Mouse (Mus musculus): ENCODE data around the gene Klhl29. TPM values are rescaled to one million over a fixed set of nuclear protein-coding genes. Genes with fewer than 3 reads are reported as not detected.

Gene Klhl29
- polyA plus RNA-seq, 1 experiment from 2014 or later = 3.4 TPM

DNA sequence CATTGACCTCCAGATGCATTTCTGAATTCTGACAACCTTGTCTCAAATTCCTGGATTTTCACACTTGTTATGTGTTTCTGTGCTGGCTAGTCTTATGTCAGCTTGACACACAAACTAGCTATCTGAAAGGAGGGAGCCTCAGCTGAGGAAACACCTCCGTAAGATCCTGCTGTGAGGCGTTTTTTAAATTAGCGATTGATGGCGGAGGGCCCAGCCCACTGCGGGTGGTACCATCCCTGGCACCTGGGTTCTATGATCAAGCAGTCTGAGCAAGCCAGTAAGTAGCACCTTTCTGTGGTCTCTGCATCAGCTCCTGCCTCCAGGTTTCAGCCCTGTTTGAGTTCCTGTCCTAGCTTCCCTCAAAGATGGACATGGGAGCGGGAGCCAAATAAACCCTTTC lies 131.6 kb downstream of the Klhl29 start:
- ATAC-seq (ENCODE audit: insufficient number of reproducible peaks, insufficient read depth, low FRiP score, low read depth) = no peak
- no peaks in the 10 kb centered on the region for H3K36me3 ChIP-seq (ENCODE audit: control insufficient read depth, insufficient read depth, low read length)
- no peak overlapping the region for H3K9ac ChIP-seq (replicated peaks; ENCODE audit: low read depth, low read length)
- no peak overlapping the region for H3K4me2 ChIP-seq (replicated peaks; ENCODE audit: low read depth, low read length)
- WGBS = 81% methylated on average over 6 of the region's 6 CpGs
- no peak overlapping the region for H3K27ac ChIP-seq (ENCODE audit: low read length)
- no peaks in the 10 kb centered on the region for H3K9me3 ChIP-seq (ENCODE audit: control insufficient read depth, low read depth, low read length)
- H3K27me3 ChIP-seq (ENCODE audit: control insufficient read depth, insufficient read depth, low read length) = no peaks in the 10 kb centered on the region
- 0 out of 2 replicates have a peak, but pooled peaks cover 4% of the 10 kb centered on the region for H3K4me1 ChIP-seq (ENCODE audit: control insufficient read depth, insufficient read depth, low read length)
- no peak overlapping the region for H3K4me3 ChIP-seq (ENCODE audit: low read depth, low read length)

DNA sequence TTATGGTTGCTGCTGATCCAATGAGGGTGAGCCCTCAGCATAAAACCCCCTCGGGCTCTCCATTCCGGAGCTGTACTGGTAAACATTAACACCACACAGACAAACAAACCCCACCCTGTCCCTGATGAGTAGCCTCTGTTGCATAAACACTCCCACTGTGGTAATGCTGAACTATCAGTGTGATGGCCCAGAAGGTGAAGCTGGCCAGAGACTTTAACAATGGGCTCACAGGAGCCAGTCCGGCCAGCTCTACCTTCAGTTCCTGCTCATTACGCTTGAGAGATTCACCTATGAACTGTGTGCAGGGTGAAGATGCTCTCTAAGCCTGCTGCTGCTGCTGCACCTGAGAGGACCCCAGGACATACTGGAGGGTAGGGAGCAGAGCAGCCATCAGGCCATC lies 132.0 kb downstream of the Klhl29 start:
- H3K27me3 ChIP-seq (ENCODE audit: control insufficient read depth, insufficient read depth, low read length) = no peaks in the 10 kb centered on the region
- H3K4me1 ChIP-seq (ENCODE audit: control insufficient read depth, insufficient read depth, low read length) = 0 out of 2 replicates have a peak, but pooled peaks cover 4% of the 10 kb centered on the region
- no peak overlapping the region for H3K27ac ChIP-seq (ENCODE audit: low read length)
- WGBS = 51% methylated on average over 4 of the region's 4 CpGs
- no peak overlapping the region for H3K4me3 ChIP-seq (ENCODE audit: low read depth, low read length)
- H3K4me2 ChIP-seq (replicated peaks; ENCODE audit: low read depth, low read length) = no peak overlapping the region
- H3K36me3 ChIP-seq (ENCODE audit: control insufficient read depth, insufficient read depth, low read length) = no peaks in the 10 kb centered on the region
- H3K9ac ChIP-seq (replicated peaks; ENCODE audit: low read depth, low read length) = no peak overlapping the region
- no peaks in the 10 kb centered on the region for H3K9me3 ChIP-seq (ENCODE audit: control insufficient read depth, low read depth, low read length)
- no peak for ATAC-seq (ENCODE audit: insufficient number of reproducible peaks, insufficient read depth, low FRiP score, low read depth)

DNA sequence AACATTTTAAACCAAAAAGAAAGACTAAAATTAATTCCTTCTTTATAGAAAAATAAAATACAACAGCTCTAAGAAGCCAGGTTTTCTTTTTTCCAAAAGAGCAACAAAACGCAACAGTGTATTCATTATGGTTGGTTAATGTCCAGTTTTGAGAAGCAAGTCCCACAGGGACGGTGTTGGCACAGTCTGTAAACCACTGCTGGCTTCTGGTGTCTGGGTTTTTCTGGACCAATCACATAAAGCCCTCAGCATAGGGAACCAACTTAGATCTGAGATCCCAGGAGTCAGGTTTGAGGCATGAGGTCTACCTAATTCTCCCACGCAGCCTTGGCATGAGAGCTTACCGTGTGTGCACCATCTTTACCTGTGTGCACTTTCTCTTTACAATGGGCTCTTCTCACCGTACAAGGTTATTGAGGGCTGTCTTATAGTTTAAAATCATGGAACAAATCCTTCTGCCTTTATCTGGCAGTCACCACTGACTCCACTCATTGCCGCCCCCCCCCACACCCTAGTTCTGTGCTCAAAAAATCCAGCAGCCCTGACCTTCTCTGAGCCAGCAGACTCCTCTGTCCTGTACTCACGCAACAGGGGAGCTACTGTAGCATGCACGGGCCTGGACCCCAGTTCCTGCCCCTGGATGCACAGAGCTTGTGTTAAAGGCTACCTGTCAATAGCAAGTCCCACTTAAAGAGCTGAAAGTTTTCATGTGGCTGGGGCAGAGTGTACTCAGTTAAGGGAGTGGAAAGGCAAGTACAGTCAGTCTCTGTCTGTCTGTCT lies 132.7 kb downstream of the Klhl29 start:
- H3K4me3 ChIP-seq (ENCODE audit: low read depth, low read length) = no peak overlapping the region
- no peaks in the 10 kb centered on the region for H3K36me3 ChIP-seq (ENCODE audit: control insufficient read depth, insufficient read depth, low read length)
- no peak overlapping the region for H3K9ac ChIP-seq (replicated peaks; ENCODE audit: low read depth, low read length)
- peaks cover 5% of the 10 kb centered on the region for H3K4me1 ChIP-seq (ENCODE audit: control insufficient read depth, insufficient read depth, low read length)
- no peak for ATAC-seq (ENCODE audit: insufficient number of reproducible peaks, insufficient read depth, low FRiP score, low read depth)
- H3K27ac ChIP-seq (ENCODE audit: low read length) = no peak overlapping the region
- WGBS = 84% methylated on average over 8 of the region's 8 CpGs
- H3K9me3 ChIP-seq (ENCODE audit: control insufficient read depth, low read depth, low read length) = no peaks in the 10 kb centered on the region
- H3K27me3 ChIP-seq (ENCODE audit: control insufficient read depth, insufficient read depth, low read length) = no peaks in the 10 kb centered on the region
- no peak overlapping the region for H3K4me2 ChIP-seq (replicated peaks; ENCODE audit: low read depth, low read length)

DNA sequence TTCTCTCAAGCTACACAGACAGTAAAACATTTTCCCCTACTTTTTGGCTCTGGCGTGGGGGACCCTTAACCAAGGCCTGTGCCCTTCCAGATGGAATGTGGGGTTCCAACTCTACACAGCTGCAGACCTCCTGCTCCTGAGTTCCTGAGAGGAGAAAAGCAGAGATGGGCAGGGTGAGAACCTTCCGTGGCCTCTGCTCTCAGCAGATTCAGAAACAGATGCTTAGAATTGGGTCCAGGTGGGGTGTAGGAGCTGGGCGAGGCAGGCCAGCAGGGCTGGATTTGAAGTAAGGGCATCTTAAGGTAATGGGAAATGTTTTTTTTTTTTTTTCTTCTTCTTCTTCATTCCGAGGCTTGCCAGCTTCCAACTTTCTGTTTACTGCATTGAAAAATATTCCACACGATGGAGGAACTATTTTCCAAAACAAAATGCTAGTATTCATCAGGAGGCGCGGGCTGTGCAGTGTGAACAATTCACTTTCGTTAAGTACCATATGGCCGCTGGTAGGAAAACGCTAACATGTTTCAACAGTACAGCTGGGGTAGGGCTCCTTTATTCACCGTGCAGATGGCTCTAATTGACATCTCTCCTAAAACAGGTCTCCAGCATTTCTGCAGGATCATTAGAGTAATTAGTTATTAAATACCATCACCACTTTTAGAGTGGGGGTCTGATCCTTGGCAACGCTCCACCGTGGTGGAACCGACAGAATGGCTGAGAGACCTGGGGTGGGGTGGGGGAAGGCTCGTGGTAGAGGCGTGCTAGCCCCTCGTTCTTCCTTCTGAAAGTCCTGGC lies 135.8 kb downstream of the Klhl29 start:
- H3K4me2 ChIP-seq (replicated peaks; ENCODE audit: low read depth, low read length) = no peak overlapping the region
- no peak for ATAC-seq (ENCODE audit: insufficient number of reproducible peaks, insufficient read depth, low FRiP score, low read depth)
- no peak overlapping the region for H3K27ac ChIP-seq (ENCODE audit: low read length)
- no peak overlapping the region for H3K4me3 ChIP-seq (ENCODE audit: low read depth, low read length)
- WGBS = 75% methylated on average over 17 of the region's 17 CpGs
- no peaks in the 10 kb centered on the region for H3K9me3 ChIP-seq (ENCODE audit: control insufficient read depth, low read depth, low read length)
- no peak overlapping the region for H3K9ac ChIP-seq (replicated peaks; ENCODE audit: low read depth, low read length)
- no peaks in the 10 kb centered on the region for H3K27me3 ChIP-seq (ENCODE audit: control insufficient read depth, insufficient read depth, low read length)
- H3K36me3 ChIP-seq (ENCODE audit: control insufficient read depth, insufficient read depth, low read length) = no peaks in the 10 kb centered on the region
- H3K4me1 ChIP-seq (ENCODE audit: control insufficient read depth, insufficient read depth, low read length) = peaks cover 15% of the 10 kb centered on the region

DNA sequence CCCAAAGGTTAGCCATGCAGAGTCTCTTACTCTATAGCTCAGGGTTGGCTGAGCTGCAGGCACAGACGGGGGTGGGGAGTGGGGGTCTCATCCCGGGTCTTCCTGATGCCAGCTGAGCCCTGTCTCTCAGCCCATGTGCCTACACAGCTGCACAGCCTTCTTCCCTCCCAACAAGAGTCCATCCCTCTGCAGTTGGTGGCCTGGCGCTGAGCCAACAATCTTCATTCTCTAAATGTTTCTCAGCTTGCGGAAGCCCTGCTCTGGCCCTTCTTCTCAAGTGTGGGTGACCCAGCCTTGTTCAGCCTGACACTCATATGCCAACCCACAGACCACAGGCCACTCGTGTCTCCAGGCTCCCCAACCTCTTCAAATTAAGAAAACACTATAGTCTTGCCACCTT lies 138.4 kb downstream of the Klhl29 start:
- H3K36me3 ChIP-seq (ENCODE audit: control insufficient read depth, insufficient read depth, low read length) = no peaks in the 10 kb centered on the region
- H3K4me2 ChIP-seq (replicated peaks; ENCODE audit: low read depth, low read length) = no peak overlapping the region
- H3K27me3 ChIP-seq (ENCODE audit: control insufficient read depth, insufficient read depth, low read length) = no peaks in the 10 kb centered on the region
- no peak overlapping the region for H3K9ac ChIP-seq (replicated peaks; ENCODE audit: low read depth, low read length)
- ATAC-seq (ENCODE audit: insufficient number of reproducible peaks, insufficient read depth, low FRiP score, low read depth) = no peak; the same call in 1 of the 2 replicates
- 41% methylated on average over 5 of the region's 5 CpGs for WGBS
- H3K4me3 ChIP-seq (ENCODE audit: low read depth, low read length) = no peak overlapping the region
- peaks cover 15% of the 10 kb centered on the region for H3K4me1 ChIP-seq (ENCODE audit: control insufficient read depth, insufficient read depth, low read length)
- H3K27ac ChIP-seq (ENCODE audit: low read length) = peak overlapping the region; percentile 10; the same call in 1 of the 2 replicates
- no peaks in the 10 kb centered on the region for H3K9me3 ChIP-seq (ENCODE audit: control insufficient read depth, low read depth, low read length)

DNA sequence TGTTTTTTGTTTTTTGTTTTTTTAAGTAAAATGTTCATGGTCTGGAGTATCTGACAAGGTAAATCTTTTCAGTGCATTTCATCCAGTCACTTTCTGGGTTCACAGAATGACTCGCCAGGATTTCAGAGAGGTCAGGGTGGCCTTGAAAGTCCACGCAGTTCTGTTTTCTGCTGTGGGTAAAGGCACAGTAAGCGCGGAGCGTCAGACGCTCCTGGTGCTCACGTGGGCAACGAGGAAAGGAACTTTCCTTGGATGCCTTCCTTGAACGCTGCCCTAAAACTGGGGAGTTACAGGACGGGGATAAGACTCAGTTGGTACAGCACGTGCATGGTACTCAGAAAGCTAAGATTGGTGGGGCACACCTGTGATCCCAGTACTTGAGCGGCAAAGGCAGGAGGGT lies 139.9 kb downstream of the Klhl29 start:
- no peaks in the 10 kb centered on the region for H3K36me3 ChIP-seq (ENCODE audit: control insufficient read depth, insufficient read depth, low read length)
- no peaks in the 10 kb centered on the region for H3K27me3 ChIP-seq (ENCODE audit: control insufficient read depth, insufficient read depth, low read length)
- H3K9me3 ChIP-seq (ENCODE audit: control insufficient read depth, low read depth, low read length) = no peaks in the 10 kb centered on the region
- H3K9ac ChIP-seq (replicated peaks; ENCODE audit: low read depth, low read length) = no peak overlapping the region
- ATAC-seq (ENCODE audit: insufficient number of reproducible peaks, insufficient read depth, low FRiP score, low read depth) = no peak
- no peak overlapping the region for H3K4me2 ChIP-seq (replicated peaks; ENCODE audit: low read depth, low read length)
- no peak overlapping the region for H3K27ac ChIP-seq (ENCODE audit: low read length)
- H3K4me3 ChIP-seq (ENCODE audit: low read depth, low read length) = no peak overlapping the region
- H3K4me1 ChIP-seq (ENCODE audit: control insufficient read depth, insufficient read depth, low read length) = peaks cover 15% of the 10 kb centered on the region
- 84% methylated on average over 12 of the region's 12 CpGs for WGBS

DNA sequence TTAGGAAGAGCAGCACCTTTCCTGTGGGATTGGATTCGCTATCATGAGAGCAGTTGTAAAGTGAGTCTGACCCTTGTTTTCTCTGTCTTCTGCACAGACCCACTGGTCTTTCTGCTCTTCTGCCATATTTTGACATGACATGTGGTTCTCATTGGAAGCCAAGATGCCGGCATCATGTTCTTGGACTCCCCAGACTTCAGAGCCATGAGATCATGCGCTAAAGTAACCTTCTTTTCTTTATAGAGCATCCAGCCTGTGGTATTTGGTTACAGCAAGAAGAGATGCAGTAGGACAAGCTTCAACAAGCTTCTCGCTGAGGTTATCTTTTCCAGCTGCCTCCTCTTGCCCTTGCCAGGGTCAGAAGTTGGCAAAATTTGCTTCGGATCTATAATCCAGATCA lies 145.0 kb downstream of the Klhl29 start:
- no peaks in the 10 kb centered on the region for H3K36me3 ChIP-seq (ENCODE audit: control insufficient read depth, insufficient read depth, low read length)
- no peak overlapping the region for H3K9ac ChIP-seq (replicated peaks; ENCODE audit: low read depth, low read length)
- H3K4me2 ChIP-seq (replicated peaks; ENCODE audit: low read depth, low read length) = no peak overlapping the region
- no peak for ATAC-seq (ENCODE audit: insufficient number of reproducible peaks, insufficient read depth, low FRiP score, low read depth)
- H3K27ac ChIP-seq (ENCODE audit: low read length) = no peak overlapping the region
- 84% methylated on average over 5 of the region's 5 CpGs for WGBS
- no peaks in the 10 kb centered on the region for H3K27me3 ChIP-seq (ENCODE audit: control insufficient read depth, insufficient read depth, low read length)
- H3K4me1 ChIP-seq (ENCODE audit: control insufficient read depth, insufficient read depth, low read length) = no peaks in the 10 kb centered on the region
- no peak overlapping the region for H3K4me3 ChIP-seq (ENCODE audit: low read depth, low read length)
- H3K9me3 ChIP-seq (ENCODE audit: control insufficient read depth, low read depth, low read length) = no peaks in the 10 kb centered on the region

DNA sequence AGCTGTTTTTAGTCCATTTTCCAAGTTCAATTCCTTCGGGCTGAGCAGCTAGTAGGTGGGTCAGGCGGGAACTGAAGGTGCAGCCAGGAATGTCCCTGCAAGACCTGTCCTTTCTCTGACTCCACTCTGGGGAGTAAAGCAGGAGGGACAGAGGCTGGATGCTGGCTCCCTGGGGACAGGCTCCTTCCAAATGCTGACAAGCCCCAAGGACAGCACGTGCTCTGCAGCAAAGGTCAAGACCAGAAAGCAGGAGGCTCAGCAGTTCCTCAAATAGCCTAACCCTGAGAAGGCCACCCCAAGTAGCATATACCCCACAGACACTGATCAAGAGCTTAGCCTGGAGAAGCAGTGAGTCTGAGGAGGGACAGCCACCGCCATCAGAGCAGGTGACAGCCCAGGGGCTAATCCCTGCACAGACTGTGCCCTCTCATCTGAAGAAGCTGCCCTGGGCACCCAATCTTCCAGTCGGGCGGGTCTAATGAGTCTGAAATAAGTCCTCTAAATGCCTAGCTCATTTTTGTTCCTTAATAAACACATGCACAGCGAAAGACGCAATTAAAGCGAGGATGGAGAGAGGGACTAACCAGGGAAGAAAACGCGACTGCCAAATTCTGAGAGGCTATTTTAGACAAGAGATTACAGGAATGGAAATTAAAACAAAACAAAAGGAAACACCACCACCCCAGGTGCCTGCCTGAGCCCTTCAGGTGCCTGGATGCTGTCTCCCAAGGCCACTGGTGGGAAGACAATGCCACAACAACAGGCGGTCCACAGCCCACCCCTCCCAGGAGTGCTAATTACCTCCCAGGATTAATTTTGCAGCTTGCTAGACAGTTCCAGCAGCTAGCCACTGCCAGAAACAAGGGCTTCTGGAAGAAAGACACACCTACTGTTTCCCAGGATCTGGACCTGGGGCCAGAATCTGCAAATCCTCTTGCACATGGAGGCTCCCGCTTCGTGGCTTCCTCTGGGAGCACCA lies 148.5 kb downstream of the Klhl29 start:
- no peaks in the 10 kb centered on the region for H3K4me1 ChIP-seq (ENCODE audit: control insufficient read depth, insufficient read depth, low read length)
- no peaks in the 10 kb centered on the region for H3K36me3 ChIP-seq (ENCODE audit: control insufficient read depth, insufficient read depth, low read length)
- no peak overlapping the region for H3K27ac ChIP-seq (ENCODE audit: low read length)
- 64% methylated on average over 14 of the region's 14 CpGs for WGBS
- H3K4me2 ChIP-seq (replicated peaks; ENCODE audit: low read depth, low read length) = no peak overlapping the region
- H3K9ac ChIP-seq (replicated peaks; ENCODE audit: low read depth, low read length) = no peak overlapping the region
- H3K4me3 ChIP-seq (ENCODE audit: low read depth, low read length) = no peak overlapping the region
- no peak for ATAC-seq (ENCODE audit: insufficient number of reproducible peaks, insufficient read depth, low FRiP score, low read depth)
- no peaks in the 10 kb centered on the region for H3K27me3 ChIP-seq (ENCODE audit: control insufficient read depth, insufficient read depth, low read length)
- no peaks in the 10 kb centered on the region for H3K9me3 ChIP-seq (ENCODE audit: control insufficient read depth, low read depth, low read length)
